Mouse (Mus musculus) MEL (cell line): ENCODE results near the gene Gm5617. TPM values are rescaled to one million over a fixed set of nuclear protein-coding genes. Genes with fewer than 3 reads are reported as not detected.
A peak's percentile ranks its signal among the peaks of the same experiment; 100 is the strongest.
"Not testable (repeated sequence)": the region's sequence is repeated elsewhere in the genome, so short reads cannot be mapped to it uniquely, and the experiment has no call there.

Source experiments
- DNase-seq: peaks from one replicate; pipeline ENCODE4 v3.0.0; 2011; ENCODE audit warnings: low read depth, low spot score
- H3K27ac ChIP-seq: 2 replicates; pipeline ENCODE4 v1.5.1; 2012; ENCODE audit warnings: low read depth, mild to moderate bottlenecking, control low read depth, low read length, moderate library complexity; ENCODE audit not compliant: control insufficient read depth
- H3K27me3 ChIP-seq, 2 experiments: fragments of 150-350 bp in 1 of 2; sonication (generic) in 1 of 2; 2 replicates each; pipeline ENCODE4 v1.6.1; 2012; ENCODE audit warnings: low read length in 2 of 2, mild to moderate bottlenecking in 2 of 2, improper control_type of control experiment in 1 of 2, moderate library complexity in 1 of 2; ENCODE audit not compliant: insufficient read depth in 2 of 2, control insufficient read depth in 1 of 2
- H3K36me3 ChIP-seq, 2 experiments: 2 replicates each; pipeline ENCODE4 v1.6.1; 2012 to 2014; ENCODE audit warnings: low read length in 2 of 2, improper control_type of control experiment in 1 of 2, inconsistent platforms in 1 of 2, mild to moderate bottlenecking in 1 of 2; ENCODE audit not compliant: insufficient read depth in 2 of 2, control insufficient read depth in 1 of 2
- H3K4me1 ChIP-seq, 2 experiments: fragments of 150-350 bp in 1 of 2; sonication (generic) in 1 of 2; 2 replicates each; pipeline ENCODE4 v1.6.1; 2012; ENCODE audit warnings: low read length in 2 of 2, improper control_type of control experiment in 1 of 2, mild to moderate bottlenecking in 1 of 2; ENCODE audit not compliant: insufficient read depth in 2 of 2, control insufficient read depth in 1 of 2
- H3K4me3 ChIP-seq, 2 experiments: fragments of 150-350 bp in 1 of 2; sonication (generic) in 1 of 2; 2 replicates each; pipeline ENCODE4 v1.5.1; 2012; ENCODE audit warnings: low read depth in 2 of 2, low read length in 2 of 2, mild to moderate bottlenecking in 2 of 2, moderate library complexity in 2 of 2, control low read depth in 1 of 2, improper control_type of control experiment in 1 of 2; ENCODE audit not compliant: control insufficient read depth in 1 of 2, insufficient read depth in 1 of 2
- H3K79me2 ChIP-seq: 2 replicates; pipeline ENCODE4 v1.6.1; 2012; ENCODE audit warnings: mild to moderate bottlenecking, low read length, moderate library complexity; ENCODE audit not compliant: control insufficient read depth, poor library complexity, insufficient read depth
- H3K9ac ChIP-seq: 2 replicates; pipeline ENCODE4 v1.6.1; 2012; ENCODE audit warnings: low read depth, mild to moderate bottlenecking, control low read depth, low read length, moderate library complexity; ENCODE audit not compliant: control insufficient read depth, poor library complexity, severe bottlenecking
- H3K9me3 ChIP-seq: fragments of 150-350 bp; sonication (generic); replicated peaks from 2 replicates; pipeline ENCODE4 v1.6.1; 2012; ENCODE audit warnings: mild to moderate bottlenecking, low read length, improper control_type of control experiment, moderate library complexity; ENCODE audit not compliant: insufficient read depth
- BHLHE40 ChIP-seq: IDR thresholded peaks from 2 replicates; pipeline ENCODE4 v1.6.1; 2012; ENCODE audit warnings: low read depth, mild to moderate bottlenecking, inconsistent platforms, low read length, improper control_type of control experiment, borderline replicate concordance
- CTCF ChIP-seq, 3 experiments: IDR thresholded peaks in 2 of 3; conservative IDR thresholded peaks in 1 of 3; 2 replicates each; pipeline ENCODE4 v1.5.1; 2011 to 2012; ENCODE audit warnings: low read length in 3 of 3, low read depth in 2 of 3, mild to moderate bottlenecking in 2 of 3, improper control_type of control experiment in 1 of 3, inconsistent platforms in 1 of 3, mixed read lengths in 1 of 3, moderate library complexity in 1 of 3; ENCODE audit not compliant: control insufficient read depth in 1 of 3, insufficient read depth in 1 of 3, poor library complexity in 1 of 3, severe bottlenecking in 1 of 3
- ELF1 ChIP-seq: IDR thresholded peaks from 2 replicates; pipeline ENCODE4 v1.6.1; 2014; ENCODE audit warnings: low read depth, mild to moderate bottlenecking, inconsistent platforms, low read length, improper control_type of control experiment, moderate library complexity
- EP300 ChIP-seq, 2 experiments: IDR thresholded peaks; 2 replicates each; pipeline ENCODE4 v1.6.1; 2011; ENCODE audit warnings: improper control_type of control experiment in 2 of 2, low read length in 2 of 2, low read depth in 1 of 2, mild to moderate bottlenecking in 1 of 2
- GATA1 ChIP-seq: IDR thresholded peaks from 2 replicates; pipeline ENCODE4 v1.6.1; 2011; ENCODE audit warnings: low read depth, low read length, improper control_type of control experiment
- KAT2A ChIP-seq: conservative IDR thresholded peaks from 2 replicates; pipeline ENCODE4 v1.6.1; 2012; ENCODE audit warnings: low read depth, low read length, improper control_type of control experiment, inconsistent platforms
- MYB ChIP-seq: IDR thresholded peaks from 2 replicates; pipeline ENCODE4 v1.6.1; 2011; ENCODE audit warnings: mild to moderate bottlenecking, low read depth, low read length, improper control_type of control experiment
- POLR2AphosphoS2 ChIP-seq: IDR thresholded peaks from 2 replicates; pipeline ENCODE4 v1.6.1; 2011; ENCODE audit warnings: low read length, improper control_type of control experiment
- SIN3A ChIP-seq: IDR thresholded peaks from 2 replicates; pipeline ENCODE4 v1.6.1; 2012; ENCODE audit warnings: low read length, improper control_type of control experiment, inconsistent platforms
- USF2 ChIP-seq, 2 experiments: IDR thresholded peaks; 2 replicates each; pipeline ENCODE4 v1.6.1; 2011 to 2012; ENCODE audit warnings: improper control_type of control experiment in 2 of 2, low read length in 2 of 2, borderline replicate concordance in 1 of 2, inconsistent platforms in 1 of 2, low read depth in 1 of 2, mild to moderate bottlenecking in 1 of 2; ENCODE audit not compliant: insufficient read depth in 1 of 2
- ZC3H11A ChIP-seq: IDR thresholded peaks from 2 replicates; pipeline ENCODE4 v1.6.1; 2012; ENCODE audit warnings: low read depth, mild to moderate bottlenecking, inconsistent platforms, low read length, improper control_type of control experiment
- ZKSCAN1 ChIP-seq: IDR thresholded peaks from 2 replicates; pipeline ENCODE4 v1.6.1; 2012; ENCODE audit warnings: low read depth, mild to moderate bottlenecking, inconsistent platforms, low read length, improper control_type of control experiment, moderate library complexity
- ZMIZ1 ChIP-seq: IDR thresholded peaks from 2 replicates; pipeline ENCODE4 v1.6.1; 2012; ENCODE audit warnings: low read depth, mild to moderate bottlenecking, inconsistent platforms, low read length, improper control_type of control experiment, moderate library complexity
- ZNF384 ChIP-seq: IDR thresholded peaks from 2 replicates; pipeline ENCODE4 v1.6.1; 2012; ENCODE audit warnings: low read depth, mild to moderate bottlenecking, inconsistent platforms, low read length, improper control_type of control experiment
- polyA plus RNA-seq, 2 experiments: library from polyadenylated mRNA; stranded (reverse) in 1 of 2; unstranded in 1 of 2; fragments of >175 nt in 1 of 2; fragments of >200 nt in 1 of 2; gene quantifications; 2 replicates each; pipeline versions ENCODE4 v1.2.1 to v1.2.4; 2012; ENCODE audit warnings: low replicate concordance in 2 of 2, low read depth in 1 of 2; ENCODE audit not compliant: insufficient read length in 2 of 2, insufficient read depth in 1 of 2, missing spikeins in 1 of 2
- total RNA-seq: library from RNA; depleted of rRNA; stranded (reverse); fragments of 300-350 nt; gene quantifications from 2 replicates; pipeline ENCODE4 v1.2.3, GENCODE M21; 2012

Gene Gm5617
- total and polyA plus RNA-seq, 3 experiments: 1.7 to 1.8 TPM; not detected in 1

- no peak overlapping the region for H3K4me3 ChIP-seq
Measured at GRCm38 (mm10) chr9:48532730-48533129, 37.5 kb downstream of the Gm5617 start.

GRCm38 (mm10) chr9:48536414-48536813 lies 41.2 kb downstream of the Gm5617 start:
- no peaks in the 10 kb centered on the region for H3K27me3 ChIP-seq
- no peak overlapping the region for H3K9ac ChIP-seq
- peaks cover 0 to 3% of the 10 kb centered on the region in 2 experiments; a peak in 2 of 4 replicates for H3K36me3 ChIP-seq
- H3K27ac ChIP-seq: no peak overlapping the region
- H3K4me3 ChIP-seq: no peak overlapping the region
- H3K79me2 ChIP-seq: no peaks in the 10 kb centered on the region
- DNase-seq: no peak
- no peaks in the 10 kb centered on the region for H3K9me3 ChIP-seq
- peaks cover 0 to 10% of the 10 kb centered on the region in 2 experiments; a peak in 2 of 4 replicates for H3K4me1 ChIP-seq
- TF ChIP-seq USF2 (IDR thresholded peaks at IDR 0.05; ENCODE audit: borderline replicate concordance in 1 of 2, insufficient read depth in 1 of 2, low read depth in 1 of 2, low read length in 2 of 2) (no peak), BHLHE40 (no peak), CTCF (IDR thresholded peaks at IDR 0.05 in 2 of 3, conservative IDR thresholded peaks at IDR 0.05 in 1 of 3; ENCODE audit: control insufficient read depth in 1 of 3, insufficient read depth in 1 of 3, low read depth in 2 of 3, low read length in 3 of 3, poor library complexity in 1 of 3, severe bottlenecking in 1 of 3) (no peak), ZMIZ1 (no peak), ELF1 (no peak), POLR2AphosphoS2 (no peak), ZC3H11A (no peak), ZNF384 (no peak), ZKSCAN1 (no peak), KAT2A (no peak)

More at GRCm38 (mm10) chr9:48532730-48533129, 37.5 kb downstream of the Gm5617 start:
- Histone ChIP-seq H3K79me2 (no peaks in the 10 kb centered on the region), H3K27me3 (no peaks in the 10 kb centered on the region; a peak in 1 of 4 replicates), H3K4me1 (peaks cover 0 to 10% of the 10 kb centered on the region in 2 experiments; a peak in 2 of 4 replicates), H3K9me3 (no peaks in the 10 kb centered on the region), H3K9ac (no peak overlapping the region), H3K36me3 (peaks cover 0 to 3% of the 10 kb centered on the region in 2 experiments; a peak in 2 of 4 replicates), H3K27ac (no peak overlapping the region; the same call in 1 of the 2 replicates)
- TF ChIP-seq GATA1: peak; percentile 87
- no peak for TF ChIP-seq MYB
- TF ChIP-seq ELF1: 0 out of 2 replicates have a peak, but pooled peaks have one; percentile 9
- TF ChIP-seq EP300 (IDR thresholded peaks at IDR 0.05; ENCODE audit: low read depth in 1 of 2, low read length in 2 of 2): 0 out of 4 replicates have a peak, but pooled peaks of 1 of the 2 experiments have one; percentile 13
- no peak for TF ChIP-seq SIN3A
- no peak for TF ChIP-seq USF2 (IDR thresholded peaks at IDR 0.05; ENCODE audit: borderline replicate concordance in 1 of 2, insufficient read depth in 1 of 2, low read depth in 1 of 2, low read length in 2 of 2)
- peak; percentile 87 for DNase-seq

GRCm38 (mm10) chr9:48537616-48538015 lies 42.4 kb downstream of the Gm5617 start:
- H3K27me3 ChIP-seq, H3K36me3 ChIP-seq, H3K4me3 ChIP-seq, H3K9me3 ChIP-seq, H3K79me2 ChIP-seq, H3K4me1 ChIP-seq, H3K9ac ChIP-seq, DNase-seq, H3K27ac ChIP-seq: not testable (repeated sequence)
